Mouse (Mus musculus) skeletal muscle tissue, adult 2 months (tissue): ENCODE data around the gene Grhl3.

Source experiments
- DNase-seq: peaks from one replicate; pipeline ENCODE4 v3.0.0-alpha.2; 2012; ENCODE audit warnings: low read depth, low spot score

The Grhl3 gene

DNA sequence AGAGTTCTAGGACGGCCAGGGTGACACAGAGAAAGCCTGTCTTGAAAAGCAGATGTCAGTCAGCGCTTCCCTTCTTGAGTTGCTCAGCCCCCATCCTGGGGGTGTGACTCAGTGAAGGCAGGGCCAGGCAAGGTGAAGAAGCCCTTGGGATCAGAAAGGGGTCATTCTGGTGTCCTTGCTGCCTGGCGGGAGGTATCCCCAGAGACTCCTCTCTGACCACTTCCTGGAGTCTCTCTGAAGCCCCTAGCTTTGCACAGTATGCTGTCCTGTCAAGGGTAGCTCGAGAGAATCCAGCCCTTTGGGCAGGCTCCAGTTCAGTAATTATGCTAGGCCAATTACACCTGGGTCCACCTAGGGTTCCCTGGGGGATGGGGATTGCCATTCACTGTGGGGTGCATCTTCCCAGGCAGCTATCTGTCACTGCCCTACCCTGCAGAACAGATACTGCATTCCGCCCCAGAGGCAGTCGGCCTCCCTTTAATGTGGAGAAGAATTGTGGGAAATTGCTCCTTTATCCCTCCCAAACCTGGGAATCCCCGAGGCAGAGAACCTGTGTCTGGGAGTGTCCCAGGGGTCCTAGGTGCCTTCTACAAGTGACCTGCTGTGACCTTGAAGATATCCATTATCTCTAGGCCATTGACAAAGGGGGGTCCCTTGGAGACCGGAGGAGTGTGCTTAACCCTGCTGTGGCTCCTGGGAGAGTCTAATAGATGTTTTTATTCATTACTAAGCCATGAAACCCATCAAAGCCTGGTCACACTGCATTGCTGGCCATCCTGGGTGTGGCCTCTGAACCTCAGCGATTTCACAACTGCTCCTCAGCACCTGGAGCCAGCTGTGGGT, 41.4 kb downstream of the Grhl3 start:
- DNase-seq, result no peak

DNA sequence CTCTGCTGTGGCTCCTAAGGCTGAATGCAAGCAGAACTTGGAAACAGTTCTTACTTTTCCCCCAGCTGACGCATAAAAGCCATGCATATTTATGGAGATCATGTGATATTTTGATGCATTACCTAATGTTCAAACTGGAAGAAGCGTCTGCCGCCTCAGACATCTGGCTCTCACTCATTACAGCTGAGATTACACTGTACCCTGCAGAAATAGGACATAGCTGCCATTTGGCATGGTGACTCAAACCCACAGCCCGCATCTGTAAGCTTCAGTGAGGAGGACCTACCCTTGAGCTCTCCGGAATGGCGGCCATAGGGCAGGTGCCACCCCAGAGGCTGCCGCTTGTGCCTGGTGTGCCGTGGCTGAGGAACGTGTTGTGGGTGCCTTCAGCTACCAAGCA, 42.2 kb downstream of the Grhl3 start:
- no peak for DNase-seq

DNA sequence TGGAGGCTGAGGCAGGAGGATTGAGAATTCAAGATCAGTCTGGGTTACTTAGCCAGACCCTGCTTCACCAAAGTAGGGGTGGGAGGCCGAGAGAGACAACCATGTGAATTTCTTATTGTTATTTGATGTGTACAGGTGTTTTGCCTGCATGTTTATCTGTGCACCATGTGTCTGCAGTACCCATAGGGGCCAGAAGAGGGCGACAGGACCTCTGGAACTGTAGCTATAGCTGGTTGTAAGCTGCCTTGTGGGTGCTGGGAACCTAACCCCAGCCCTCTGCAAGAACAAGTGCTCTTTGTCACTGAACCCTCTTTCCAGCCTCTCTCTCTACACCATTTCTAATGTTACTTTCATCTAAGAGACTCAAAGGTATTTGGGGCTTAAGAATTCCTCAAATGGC, 43.2 kb downstream of the Grhl3 start:
- DNase-seq, result no peak

DNA sequence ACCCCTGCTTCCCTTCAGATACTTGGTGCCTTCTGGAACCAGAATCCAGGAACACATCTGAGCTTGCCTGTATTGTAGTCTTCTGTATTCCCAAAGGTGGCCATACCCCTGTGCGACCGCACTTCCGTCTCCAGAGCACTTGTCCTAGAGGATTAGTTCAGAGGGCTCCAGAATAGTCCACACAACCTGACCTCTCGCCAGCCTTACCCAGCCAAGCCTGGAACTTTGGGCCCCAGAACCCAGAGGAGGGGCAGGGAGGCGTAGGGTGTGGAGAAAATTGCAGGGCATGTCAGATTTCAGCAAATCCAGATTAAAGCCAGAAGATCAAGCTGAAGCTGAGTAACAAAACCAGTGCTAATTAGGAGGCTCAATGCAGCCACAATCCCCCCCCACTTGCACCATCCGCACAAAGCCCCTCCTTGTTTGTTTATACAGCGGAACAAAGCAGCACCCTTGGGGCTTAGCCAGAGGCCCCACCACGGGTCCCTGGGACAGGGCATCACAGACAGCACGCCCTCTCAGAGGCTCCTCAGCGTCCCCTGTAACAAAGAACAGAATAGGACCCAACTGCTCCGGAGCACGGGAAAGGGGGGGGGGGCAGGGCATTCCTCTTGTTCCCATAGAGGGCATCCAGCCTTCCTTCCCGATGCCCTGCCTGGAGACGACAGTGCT, 47.3 kb downstream of the Grhl3 start:
- no peak for DNase-seq

DNA sequence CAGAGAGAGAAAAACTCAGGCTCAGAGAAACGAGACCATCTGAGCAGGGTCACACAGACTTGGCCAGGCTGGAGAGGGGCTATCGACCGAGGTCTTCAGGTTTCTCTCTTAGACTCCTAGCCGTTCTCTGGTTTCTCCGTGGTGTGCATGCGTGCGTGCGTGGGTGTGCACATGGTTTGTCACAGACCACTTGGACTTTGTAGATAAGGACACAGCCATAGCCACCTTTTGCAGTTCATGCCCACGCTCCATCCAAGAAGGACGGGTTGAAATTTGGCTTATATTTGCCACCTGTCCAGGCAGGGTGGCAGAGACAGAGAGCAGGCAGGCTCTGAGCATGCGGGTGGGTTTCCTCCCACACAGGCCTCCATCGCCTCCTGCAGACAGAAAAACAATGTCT, 48.4 kb downstream of the Grhl3 start:
- DNase-seq, result no peak

DNA sequence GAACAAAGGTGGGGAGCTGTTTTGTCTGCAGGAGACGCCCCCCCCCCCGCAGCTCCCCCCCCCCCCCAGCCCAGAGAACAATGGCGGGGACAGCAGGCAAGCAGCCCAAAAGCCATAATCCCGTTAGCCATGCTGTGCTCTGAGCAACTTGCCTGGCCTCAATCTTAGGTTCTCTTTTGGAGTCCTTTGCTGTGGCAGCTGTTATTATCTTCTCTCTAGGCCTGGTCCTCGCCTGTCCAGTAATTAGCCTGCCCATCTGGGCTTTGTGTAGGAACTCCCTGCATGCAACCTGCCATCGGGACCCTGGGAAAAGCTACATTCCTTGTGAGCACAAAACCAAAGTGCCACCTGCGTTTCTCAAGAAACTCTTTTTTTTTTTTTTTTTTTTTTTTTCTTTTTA, 49.5 kb downstream of the Grhl3 start:
- DNase-seq, result no peak

DNA sequence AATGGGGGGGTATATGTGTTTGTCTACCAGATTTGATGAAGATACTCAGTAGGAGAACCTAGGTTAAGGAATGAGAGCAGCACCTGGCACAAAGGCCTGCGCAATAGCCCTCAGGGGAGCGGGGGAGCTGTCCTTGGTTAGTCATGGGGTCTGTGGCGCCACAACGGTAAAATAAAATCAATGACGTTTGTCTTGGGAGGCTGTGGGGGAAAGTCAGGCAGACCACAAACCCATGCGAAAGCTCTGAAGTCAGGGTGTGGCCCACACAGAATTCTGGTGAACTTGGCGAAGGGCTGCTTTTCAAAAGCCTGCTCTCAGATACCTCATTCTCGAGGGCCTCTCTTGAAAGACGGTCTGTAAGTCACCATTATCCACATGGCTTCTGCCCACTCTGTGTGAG, 53.0 kb downstream of the Grhl3 start:
- DNase-seq, result no peak

DNA sequence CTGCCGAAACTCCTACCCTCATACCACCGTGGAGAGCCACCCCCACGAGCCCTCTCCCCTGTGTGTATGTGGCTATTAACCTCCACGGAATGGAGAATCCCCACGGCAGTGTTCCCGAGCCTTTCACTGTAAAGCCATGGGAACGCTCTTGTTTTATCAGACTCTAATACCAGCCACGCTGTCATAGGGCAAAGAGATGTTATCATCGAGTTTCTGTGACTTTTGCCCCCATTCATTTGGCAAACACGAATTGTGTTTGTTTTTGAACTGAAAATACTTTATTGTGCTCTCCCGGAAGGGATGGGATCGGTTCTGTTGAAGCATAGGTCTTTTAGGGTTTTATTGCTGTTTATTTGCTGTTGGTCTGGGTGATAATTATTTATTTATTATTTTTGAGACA, 55.3 kb downstream of the Grhl3 start:
- DNase-seq, result no peak

DNA sequence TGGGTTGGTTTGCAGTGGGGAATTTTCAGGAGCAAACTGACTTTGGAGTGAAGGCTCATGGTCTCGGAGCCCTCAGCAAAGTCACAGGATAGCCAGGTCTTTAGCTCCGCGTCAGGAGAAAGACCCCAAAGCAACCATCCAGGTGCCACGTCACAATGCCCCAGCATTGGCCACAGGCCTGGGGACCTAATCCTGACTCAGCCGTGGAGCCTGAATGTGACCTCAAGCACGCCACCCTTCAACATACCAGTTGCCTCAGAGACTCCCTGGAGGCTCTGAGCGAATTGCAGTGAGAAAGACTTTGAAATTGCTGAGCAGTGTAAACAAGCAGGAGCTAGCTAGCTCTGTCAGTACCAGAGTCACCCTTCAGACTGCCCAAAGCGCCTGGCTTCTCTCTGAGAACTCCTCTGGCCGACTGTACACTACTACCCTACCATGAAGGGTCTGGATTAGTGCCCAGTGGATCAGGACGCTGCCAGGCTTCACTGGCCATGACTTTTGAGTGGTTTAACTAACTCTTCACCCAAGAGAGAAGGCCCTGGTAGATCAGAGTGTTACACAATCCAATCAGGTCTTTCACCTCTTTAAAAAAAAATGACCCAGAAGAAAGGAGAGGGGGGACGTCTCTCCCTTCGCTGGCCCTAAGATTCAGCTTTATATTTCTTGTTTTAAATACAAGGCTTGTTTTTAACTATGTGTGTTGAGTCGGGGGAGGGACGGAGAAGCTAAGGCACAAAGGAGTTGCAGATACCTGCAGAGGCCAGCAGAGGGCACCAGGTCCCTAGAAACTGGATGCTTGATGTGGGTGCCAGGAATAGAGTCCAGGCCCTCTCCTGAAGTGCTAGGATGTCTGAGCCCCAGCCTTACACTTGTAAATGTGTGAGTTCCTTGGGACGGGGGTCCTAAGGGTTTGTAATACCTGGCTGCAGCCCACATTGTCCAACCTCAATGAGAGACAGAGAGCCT, 56.8 kb downstream of the Grhl3 start:
- peak; percentile 37 for DNase-seq

DNA sequence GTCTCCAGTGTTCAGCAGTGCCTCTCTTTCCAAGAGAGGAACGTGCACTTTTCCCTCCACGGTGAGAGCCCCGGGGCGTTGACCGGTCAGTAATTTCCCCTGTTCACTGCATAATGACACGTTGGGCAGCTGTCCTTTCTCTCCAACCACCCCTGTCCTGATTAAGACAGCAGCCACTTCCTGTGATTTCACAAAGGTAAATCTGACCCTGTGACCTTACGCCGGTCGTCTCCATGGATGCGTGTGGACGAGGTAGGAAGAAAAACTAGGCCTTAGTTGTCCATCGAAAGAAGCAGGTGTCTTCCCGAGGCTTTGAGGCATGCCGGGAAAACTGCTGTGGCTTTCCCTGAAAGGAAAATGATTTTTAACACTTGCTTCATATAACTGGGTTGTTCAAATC, 58.5 kb downstream of the Grhl3 start:
- DNase-seq, result no peak

DNA sequence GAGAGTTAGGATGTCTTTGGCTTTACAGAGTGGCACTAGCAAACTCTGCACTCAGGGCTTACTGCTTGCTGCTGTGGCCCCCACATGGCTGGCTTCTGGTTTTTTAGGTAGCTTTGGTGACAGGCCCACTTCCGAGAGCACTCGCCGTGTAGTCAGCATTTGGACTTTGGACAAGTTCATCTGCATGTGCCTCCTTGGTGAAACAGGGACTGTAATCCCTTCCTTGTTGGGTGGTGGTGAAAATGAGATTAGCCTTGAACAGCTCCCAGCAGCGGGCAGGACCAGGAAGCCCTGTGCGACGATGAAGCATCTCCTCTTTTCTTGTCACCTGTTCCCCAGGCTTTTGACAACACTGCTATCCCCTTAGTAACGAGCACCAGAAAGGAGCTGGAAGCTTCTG, 59.6 kb downstream of the Grhl3 start:
- no peak for DNase-seq

DNA sequence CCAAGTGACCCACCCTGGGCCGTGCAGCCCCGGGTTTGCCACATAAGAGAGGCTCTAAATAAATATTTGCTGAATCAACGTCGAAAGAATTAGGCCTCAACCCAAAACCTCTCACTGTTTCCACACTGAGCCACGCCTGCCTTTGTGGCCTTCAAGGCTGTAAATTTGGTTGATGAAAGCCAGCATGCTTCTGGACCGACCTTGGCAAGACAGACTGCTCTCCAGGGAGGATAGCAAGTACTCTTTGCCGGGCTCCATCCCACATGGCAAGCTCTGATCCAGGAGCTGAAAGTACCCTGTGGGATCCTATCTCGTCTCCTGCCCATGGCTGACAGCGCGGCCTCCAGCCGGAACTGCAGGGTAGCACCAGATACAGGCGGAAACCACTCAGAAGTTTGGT, 63.9 kb downstream of the Grhl3 start:
- DNase-seq, result no peak

DNA sequence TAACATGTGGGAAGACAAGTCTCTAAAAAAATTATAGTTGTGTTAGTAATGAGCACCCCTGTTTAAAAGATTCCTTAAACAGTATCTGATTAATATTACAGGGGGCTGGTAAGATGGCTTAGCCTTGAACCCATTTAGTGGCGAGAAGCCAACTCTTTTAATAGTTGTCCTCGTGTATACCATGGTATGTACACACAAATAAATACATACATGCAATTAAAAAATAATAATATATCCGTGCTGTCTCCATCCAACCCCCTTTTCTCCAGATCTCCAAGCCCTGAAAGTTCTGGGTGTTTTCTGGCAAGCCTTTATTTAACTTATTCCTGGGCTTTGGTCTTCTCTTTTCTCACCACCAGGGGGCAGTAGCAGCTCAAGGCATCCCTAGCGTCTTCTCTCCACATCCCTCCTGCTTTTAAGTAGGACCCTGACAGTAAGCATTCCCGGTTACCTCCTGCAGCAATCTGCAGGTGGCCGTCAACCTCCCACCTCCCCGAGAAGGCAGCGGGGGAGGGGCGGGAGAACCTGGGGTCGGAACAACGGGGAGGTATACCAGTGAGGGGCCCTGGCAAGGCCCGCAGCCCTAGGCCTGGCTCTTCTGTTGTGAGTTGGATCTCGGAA, 64.9 kb downstream of the Grhl3 start:
- peak; percentile 47 for DNase-seq

DNA sequence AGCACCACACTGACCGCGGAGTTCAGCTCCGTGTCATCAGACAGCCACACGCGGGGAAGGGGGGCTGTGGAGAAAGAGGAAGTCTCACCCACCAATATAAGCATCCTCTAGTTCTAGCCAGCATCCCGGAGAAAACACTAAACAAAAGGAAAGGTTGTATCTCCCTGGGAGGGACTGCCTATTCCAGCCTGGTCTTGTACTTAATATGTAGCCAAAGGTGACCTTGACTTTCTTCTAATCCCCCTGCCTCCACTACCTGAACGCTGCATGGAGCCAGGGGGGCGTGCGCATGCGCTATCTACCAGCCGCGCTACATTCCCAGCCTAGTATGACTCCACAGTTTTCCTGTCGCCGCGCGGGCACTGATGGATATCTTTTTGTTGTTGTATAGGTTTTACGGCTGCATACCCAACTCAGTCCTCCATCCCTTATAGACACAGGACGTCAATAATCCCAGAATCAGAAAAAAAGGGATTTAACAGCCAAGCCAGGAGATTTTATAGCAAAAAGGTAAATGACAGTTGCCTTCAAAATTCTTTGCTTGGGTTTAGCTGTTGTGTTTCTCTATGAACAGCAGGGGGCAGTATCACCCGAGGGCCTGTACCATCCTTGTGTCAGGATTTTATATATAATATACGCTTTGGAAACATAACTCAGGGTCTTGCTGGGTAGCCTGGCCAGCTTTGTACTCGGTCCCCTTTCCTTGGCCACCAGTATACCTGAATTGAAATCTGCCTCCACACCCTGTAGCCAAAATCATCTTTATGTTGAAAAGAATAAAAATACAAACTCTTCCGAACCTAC, 65.7 kb downstream of the Grhl3 start:
- DNase-seq, result no peak

DNA sequence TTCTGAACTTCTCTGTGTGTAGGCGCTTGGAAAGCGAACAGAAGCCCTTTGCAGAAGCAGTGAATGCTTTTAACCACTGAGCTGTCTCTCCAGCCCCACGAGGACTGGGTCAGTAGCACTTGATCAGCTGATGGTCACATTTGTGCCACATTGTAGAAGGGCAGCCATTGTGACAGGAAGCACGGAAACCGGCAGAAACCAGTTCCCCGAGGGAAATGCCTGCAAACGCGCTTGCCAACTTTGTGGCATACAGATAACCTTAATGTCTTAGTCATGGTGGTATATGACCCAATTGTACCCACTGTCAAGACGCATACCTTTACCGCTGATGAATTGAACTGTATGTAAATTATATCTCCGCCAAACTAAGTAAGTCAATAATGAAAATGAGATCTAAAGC, 67.6 kb downstream of the Grhl3 start:
- DNase-seq, result no peak

DNA sequence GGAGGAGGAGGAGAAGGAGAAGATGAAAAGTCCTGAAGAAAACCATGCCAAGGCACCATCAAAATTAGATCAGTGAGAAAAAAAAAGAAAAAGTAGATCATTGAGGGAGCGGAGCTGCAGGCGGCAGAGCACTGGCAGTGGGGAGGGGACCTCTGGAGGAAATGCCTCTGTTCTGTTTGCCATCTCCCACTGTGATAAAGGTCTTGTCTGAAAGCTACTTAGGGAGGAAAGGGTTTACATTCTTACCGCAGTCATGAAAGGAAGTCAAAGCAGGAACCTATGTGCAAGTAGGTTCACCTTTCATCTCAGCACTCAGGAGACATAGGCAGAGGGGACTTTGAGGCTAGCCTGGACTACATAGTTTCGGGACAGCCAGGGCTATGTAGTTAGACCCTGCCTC, 71.8 kb downstream of the Grhl3 start:
- no peak for DNase-seq

DNA sequence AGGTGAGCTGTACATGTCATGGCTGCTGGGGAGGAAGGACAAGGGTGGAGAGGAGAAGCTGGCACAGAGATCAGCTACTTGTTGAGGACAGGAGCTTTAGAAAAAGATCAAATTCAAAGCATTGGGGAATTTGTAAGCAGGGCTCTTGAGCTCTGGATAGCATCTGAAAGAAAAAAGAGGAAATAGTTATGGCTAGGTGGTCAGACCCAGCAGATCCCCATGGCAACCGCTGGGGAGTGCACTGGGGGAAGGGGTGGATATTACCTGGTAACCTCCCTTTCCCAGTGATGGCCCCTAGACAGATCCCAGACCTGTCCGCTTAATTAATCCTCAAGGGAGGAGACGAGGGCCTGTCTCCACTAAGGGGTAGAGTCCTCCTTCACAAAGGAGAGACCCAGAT, 73.6 kb downstream of the Grhl3 start:
- DNase-seq, result no peak

DNA sequence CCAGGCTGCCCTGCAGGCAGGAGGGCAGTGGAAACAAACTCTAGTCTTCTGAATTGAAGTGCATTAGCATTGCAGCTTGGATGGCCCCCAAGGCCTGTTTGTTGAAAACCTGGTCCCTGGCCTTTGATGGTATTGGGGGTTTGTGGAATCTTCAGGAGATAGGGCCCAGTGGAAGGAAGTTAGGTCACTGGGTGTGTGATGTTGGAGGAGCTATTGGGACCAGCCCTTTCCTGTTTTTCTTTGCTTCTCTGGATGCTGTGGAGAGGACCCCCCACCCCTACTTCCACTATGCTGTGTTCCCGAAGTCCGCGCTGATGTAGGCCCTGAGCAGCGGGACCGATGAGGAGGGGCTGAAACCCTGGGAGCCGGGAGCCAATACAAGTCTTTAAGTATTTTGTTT, 75.3 kb downstream of the Grhl3 start:
- DNase-seq, result no peak

DNA sequence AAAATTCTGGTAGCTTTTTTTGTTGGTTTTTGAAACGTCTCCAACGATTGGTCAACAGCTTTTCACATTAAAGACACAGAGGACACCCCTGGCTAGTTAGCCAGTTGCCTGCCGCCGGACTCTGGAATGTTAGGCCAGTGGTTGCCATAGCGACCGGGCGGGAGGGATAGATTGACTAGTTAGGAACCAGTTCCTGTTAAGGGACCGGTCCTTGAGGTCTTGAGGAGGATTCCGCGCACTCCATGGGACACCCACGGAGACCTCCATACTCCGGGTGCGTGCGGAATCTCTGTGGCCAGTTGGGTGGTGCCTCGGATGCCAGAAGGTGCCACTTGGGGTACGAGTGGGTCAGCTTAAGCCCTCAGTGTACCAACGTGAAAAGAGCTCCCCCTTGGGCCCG, 77.6 kb downstream of the Grhl3 start:
- no peak for DNase-seq

DNA sequence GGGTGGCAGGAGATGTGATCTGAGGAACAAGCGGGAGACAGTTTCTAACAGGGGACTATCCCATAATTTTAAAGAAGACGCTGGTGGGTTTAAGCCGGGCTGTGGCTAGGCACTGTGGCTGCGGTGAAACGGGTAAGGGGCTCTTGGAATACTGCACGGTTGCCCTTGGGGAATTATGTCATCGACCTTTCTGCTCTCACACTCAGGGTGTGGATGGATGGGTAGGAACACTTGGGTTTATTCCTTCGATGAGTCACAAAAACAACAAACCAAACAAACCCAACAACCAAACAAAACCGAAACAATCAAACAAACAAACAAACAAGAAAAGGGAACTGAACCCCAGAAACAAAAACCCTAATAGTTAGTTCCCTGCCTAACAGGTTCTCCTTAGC, 78.0 kb downstream of the Grhl3 start:
- no peak for DNase-seq
